Comparison of ENCODE assay signal across 10 mouse cellular contexts in the genomic region with DNA sequence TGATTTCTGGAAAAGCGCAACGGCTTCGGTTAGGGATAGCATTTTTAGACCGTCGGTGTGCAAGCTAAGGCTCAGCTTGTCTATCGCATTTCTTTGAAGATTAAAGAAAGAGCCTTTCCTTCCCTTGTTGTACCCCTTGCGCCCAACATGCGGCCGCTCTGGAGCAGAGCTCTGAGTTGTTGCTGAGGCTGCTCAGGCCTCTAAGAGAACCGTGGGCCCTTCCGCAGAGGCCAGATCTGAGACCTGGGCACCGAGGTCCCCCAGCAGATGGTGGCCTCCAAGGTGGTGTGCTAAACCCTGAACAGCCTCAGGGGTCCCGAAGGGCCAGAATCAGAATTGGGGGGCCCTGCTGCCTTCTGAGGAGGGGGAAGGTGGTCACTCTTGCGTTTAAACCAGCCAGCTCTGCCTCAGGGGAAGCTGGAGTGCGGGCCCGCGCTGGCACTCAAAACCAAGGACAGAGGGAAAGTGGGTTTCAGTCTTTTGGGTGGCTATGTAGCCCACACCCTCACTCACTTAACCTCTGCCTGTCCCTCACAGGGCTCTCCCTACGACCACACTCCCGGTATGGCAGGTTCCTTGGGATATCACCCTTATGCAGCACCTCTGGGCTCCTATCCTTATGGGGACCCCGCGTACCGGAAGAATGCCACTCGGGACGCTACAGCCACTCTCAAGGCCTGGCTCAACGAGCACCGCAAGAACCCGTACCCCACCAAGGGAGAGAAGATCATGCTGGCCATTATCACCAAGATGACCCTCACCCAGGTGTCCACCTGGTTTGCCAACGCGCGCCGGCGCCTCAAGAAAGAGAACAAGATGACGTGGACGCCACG. TPM values are rescaled to one million over a fixed set of nuclear protein-coding genes. Genes with fewer than 3 reads are reported as not detected.
DNase-seq lines count a peak whose midpoint lies in the region; ATAC-seq lines count a peak whose summit lies in the region.
"Had no signal": no experiment of that assay in that cellular context is flagged by ENCODE, and none has a peak within 500 bp of the region (broad histone marks: within the 10 kb centered on the region; RNA-seq: fewer than 3 reads in every experiment).

No protein-coding gene starts in this region.

- H3K9me3 ChIP-seq in heart, embryonic 14.5 days (ENCODE audit: control insufficient read depth, low read length): no peaks in the 10 kb centered on the region
- no peaks in the 10 kb centered on the region for H3K9me3 ChIP-seq in limb, embryonic 11.5 days (ENCODE audit: control insufficient read depth, low read length)
- H3K9me3 ChIP-seq in neural tube, embryonic 12.5 days: no peaks in the 10 kb centered on the region
- H3K9me3 ChIP-seq: liver, embryonic 13.5 days had no signal

- peak; percentile 23 for DNase-seq in adrenal gland, postnatal 10 days
- no peak for DNase-seq in adrenal gland, postnatal 25 days
- DNase-seq in NIH3T3 (ENCODE audit: low read depth): peak; percentile 69
- peak; percentile 67 for DNase-seq in limb, embryonic 11.5 days (ENCODE audit: low spot score)
- DNase-seq in left cerebral cortex, adult 18-20 months (ENCODE audit: low spot score in 2 of 2): no peak
- DNase-seq: liver, embryonic 13.5 days had no signal

- H3K4me3 ChIP-seq in heart, embryonic 14.5 days (ENCODE audit: control insufficient read depth in 1 of 2, insufficient read depth in 1 of 2, low read depth in 1 of 2, low read length in 2 of 2): peak overlapping the region; percentile 63 to 74
- H3K4me3 ChIP-seq in limb, embryonic 11.5 days (ENCODE audit: low read depth, low read length): peak overlapping the region; percentile 53
- peak overlapping the region; percentile 70 for H3K4me3 ChIP-seq in neural tube, embryonic 12.5 days

- ATAC-seq in heart, embryonic 14.5 days (ENCODE audit: insufficient number of reproducible peaks, insufficient read depth, low FRiP score, low read depth): no peak
- ATAC-seq in limb, embryonic 11.5 days (ENCODE audit: insufficient number of reproducible peaks, low FRiP score, low TSS enrichment, low read depth): no peak
- ATAC-seq in neural tube, embryonic 12.5 days (ENCODE audit: low FRiP score, low read depth): no peak
- no peak for ATAC-seq in CD4-positive, CD25-positive, alpha-beta regulatory T cell, adult 4 months

- peaks cover 5 to 16% of the 10 kb centered on the region in 2 experiments; a peak in 3 of 4 replicates for H3K4me1 ChIP-seq in heart, embryonic 14.5 days (ENCODE audit: control insufficient read depth in 2 of 2, insufficient read depth in 2 of 2, low read length in 2 of 2)
- peaks cover 22% of the 10 kb centered on the region for H3K4me1 ChIP-seq in limb, embryonic 11.5 days (ENCODE audit: control insufficient read depth, insufficient read depth, low read length)
- H3K4me1 ChIP-seq in neural tube, embryonic 12.5 days: peaks cover 58% of the 10 kb centered on the region

- peaks cover 28% of the 10 kb centered on the region for H3K27me3 ChIP-seq in heart, embryonic 14.5 days (ENCODE audit: control insufficient read depth, insufficient read depth, low read length)
- peaks cover 60% of the 10 kb centered on the region for H3K27me3 ChIP-seq in limb, embryonic 11.5 days (ENCODE audit: control insufficient read depth, insufficient read depth, low read length)
- peaks cover 29% of the 10 kb centered on the region for H3K27me3 ChIP-seq in neural tube, embryonic 12.5 days (replicated peaks)

- peak overlapping the region; percentile 91 for H3K4me2 ChIP-seq in heart, embryonic 14.5 days (ENCODE audit: low read length)
- H3K4me2 ChIP-seq in limb, embryonic 11.5 days (ENCODE audit: low read depth, severe bottlenecking): peak overlapping the region; percentile 84
- H3K4me2 ChIP-seq in neural tube, embryonic 12.5 days (replicated peaks): peak overlapping the region; percentile 93

- WGBS in heart, embryonic 14.5 days: 3% methylated on average over 35 of the region's 35 CpGs
- 1% methylated on average over 35 of the region's 35 CpGs for WGBS in limb, embryonic 11.5 days
- under 1% methylated on average over 35 of the region's 35 CpGs for WGBS in neural tube, embryonic 12.5 days

- peak overlapping the region; percentile 25 to 46 for H3K27ac ChIP-seq in heart, embryonic 14.5 days (replicated peaks in 1 of 2; ENCODE audit: control insufficient read depth in 1 of 2, insufficient read depth in 1 of 2, low read depth in 2 of 2, low read length in 2 of 2)
- peak overlapping the region; percentile 47 for H3K27ac ChIP-seq in limb, embryonic 11.5 days (replicated peaks; ENCODE audit: low read depth, low read length)
- H3K27ac ChIP-seq in neural tube, embryonic 12.5 days: no peak overlapping the region
- H3K27ac ChIP-seq: liver, embryonic 13.5 days had no signal

- no peaks in the 10 kb centered on the region for H3K36me3 ChIP-seq in heart, embryonic 14.5 days (ENCODE audit: control insufficient read depth, insufficient read depth, low read length)
- no peaks in the 10 kb centered on the region for H3K36me3 ChIP-seq in limb, embryonic 11.5 days (ENCODE audit: control insufficient read depth, insufficient read depth, low read length)
- H3K36me3 ChIP-seq in neural tube, embryonic 12.5 days: peaks cover 6% of the 10 kb centered on the region
- H3K36me3 ChIP-seq: liver, embryonic 13.5 days had no signal

- peak overlapping the region; percentile 89 for H3K9ac ChIP-seq in heart, embryonic 14.5 days (ENCODE audit: low read length)
- H3K9ac ChIP-seq in limb, embryonic 11.5 days (ENCODE audit: low read length): peak overlapping the region; percentile 76; the same call in 1 of the 2 replicates
- peak overlapping the region; percentile 92 for H3K9ac ChIP-seq in neural tube, embryonic 12.5 days
- H3K9ac ChIP-seq: liver, embryonic 13.5 days had no signal

RNA-seq across cellular contexts. Expression of a gene that starts 1.8 kb away (rescaled TPM):
- total RNA-seq in adrenal gland, postnatal 10 days (2021): 1 to 10 TPM; 1.7 to 1.9 TPM
- 2.9 and 3.3 TPM in 2 replicates for total RNA-seq in adrenal gland, postnatal 25 days (2021)
- 10.4 and 11.5 TPM in 2 replicates for polyA plus RNA-seq in heart, embryonic 14.5 days (2014; fragmentation: Nextera tagmentation; extraction: Ambion mirVana)
- polyA plus RNA-seq in limb, embryonic 11.5 days (2014; fragmentation: Nextera tagmentation; extraction: Ambion mirVana): 11.2 and 15.4 TPM in 2 replicates
- 18.7 and 21.0 TPM in 2 replicates for polyA plus RNA-seq in neural tube, embryonic 12.5 days (2016; fragmentation: Nextera tagmentation; extraction: Ambion mirVana)
- total RNA-seq in left cerebral cortex, adult 18-20 months (2021): under 1 TPM in 1 of 2 experiments, not detected in 1; 0.14 TPM
- not detected for polyA plus RNA-seq in CD4-positive, CD25-positive, alpha-beta regulatory T cell, adult 4 months (2017; shearing (Covaris generic))
- total RNA-seq: common myeloid progenitor, adult 5-6 weeks had no signal

Comparison
In these comparisons a context has a peak if more than half of its experiments do, and no peak if none do; other contexts are left out.
1. DNase-seq: peak in adrenal gland, postnatal 10 days (single experiment), NIH3T3 (single experiment) and limb, embryonic 11.5 days (single experiment); none in adrenal gland, postnatal 25 days (single experiment) and left cerebral cortex, adult 18-20 months (0 of 2).
2. RNA of a gene that starts 1.8 kb away (polyA plus RNA-seq): 18.7 to 21.0 TPM in neural tube, embryonic 12.5 days, 11.2 to 15.4 TPM in limb, embryonic 11.5 days and 10.4 to 11.5 TPM in heart, embryonic 14.5 days; not detected in CD4-positive, CD25-positive, alpha-beta regulatory T cell, adult 4 months; every median in the first group is over 10 times any median in the second.
3. Peak in every context shown above with its lines, with median percentiles within 50 percentile points of each other: H3K4me2 ChIP-seq, H3K4me3 ChIP-seq and H3K9ac ChIP-seq.